Mouse (Mus musculus) hindbrain, postnatal 0 days (tissue): ENCODE measurements around the gene Farp1. TPM values are rescaled to one million over a fixed set of nuclear protein-coding genes. Genes with fewer than 3 reads are reported as not detected.

Experiments used
- ATAC-seq: fragments of 200-750 bp; cut with Nextera tagmentation; 2 replicates; pipeline ENCODE4 v1.8.0; 2017; ENCODE audit warnings: mild to moderate bottlenecking, moderate TSS enrichment, moderate library complexity
- DNase-seq: peaks from one replicate; pipeline ENCODE4 v3.0.0-alpha.2; 2015; ENCODE audit warnings: low spot score
- H3K27ac ChIP-seq: fragments of 300-500 bp; sonication (generic); 2 replicates; pipeline ENCODE4 v1.5.1; 2014; ENCODE audit warnings: mild to moderate bottlenecking
- H3K27me3 ChIP-seq: fragments of 300-500 bp; sonication (generic); 2 replicates; pipeline ENCODE4 v1.6.1; 2014; ENCODE audit warnings: low read length, mixed read lengths; ENCODE audit not compliant: insufficient read depth
- H3K36me3 ChIP-seq: fragments of 300-500 bp; sonication (generic); 2 replicates; pipeline ENCODE4 v1.6.1; 2014; ENCODE audit warnings: low read length, mixed read lengths; ENCODE audit not compliant: insufficient read depth
- H3K4me1 ChIP-seq: fragments of 300-500 bp; sonication (generic); 2 replicates; pipeline ENCODE4 v1.6.1; 2014; ENCODE audit warnings: antibody characterized with exemption, low read length, mixed read lengths; ENCODE audit not compliant: insufficient read depth
- H3K4me2 ChIP-seq: fragments of 300-500 bp; sonication (generic); 2 replicates; pipeline ENCODE4 v1.6.1; 2014; ENCODE audit warnings: low read depth, mild to moderate bottlenecking, low read length, moderate library complexity, mixed read lengths
- H3K4me3 ChIP-seq: fragments of 300-500 bp; sonication (generic); 2 replicates; pipeline ENCODE4 v1.5.1; 2014; ENCODE audit warnings: low read length
- H3K9ac ChIP-seq: fragments of 300-500 bp; sonication (generic); replicated peaks from 2 replicates; pipeline ENCODE4 v1.6.1; 2014; ENCODE audit warnings: mild to moderate bottlenecking, low read length, moderate library complexity, mixed read lengths
- H3K9me3 ChIP-seq: fragments of 300-500 bp; sonication (generic); 2 replicates; pipeline ENCODE4 v1.6.1; 2016; ENCODE audit warnings: low read length, mixed read lengths
- CTCF ChIP-seq: IDR thresholded peaks from 2 replicates; pipeline ENCODE4 v1.5.1; 2016; ENCODE audit warnings: antibody characterized with exemption, control low read depth, low read depth
- WGBS: fragments of 180-500 bp; shearing (Covaris S2); extraction: QIAGEN DNeasy Blood & Tissue Kit; methylation state at CpG from one replicate; pipeline ENCODE4 v1.1.7; 2014; 5-methylcytosine and 5-hydroxymethylcytosine counted together
- polyA plus RNA-seq: library from polyadenylated mRNA; unstranded; fragments of >200 nt; fragmentation: Nextera tagmentation; extraction: Ambion mirVana; gene quantifications from 2 replicates; pipeline ENCODE4 v1.2.1, GENCODE M21; 2015
- total RNA-seq: library from RNA; depleted of rRNA; stranded (reverse); fragments of >200 nt; gene quantifications from 2 replicates; pipeline ENCODE4 v1.2.3, GENCODE M21; 2014

The Farp1 gene
- total and polyA plus RNA-seq, 2 experiments from 2014 or later, result 31.7 to 99.0 TPM

DNA sequence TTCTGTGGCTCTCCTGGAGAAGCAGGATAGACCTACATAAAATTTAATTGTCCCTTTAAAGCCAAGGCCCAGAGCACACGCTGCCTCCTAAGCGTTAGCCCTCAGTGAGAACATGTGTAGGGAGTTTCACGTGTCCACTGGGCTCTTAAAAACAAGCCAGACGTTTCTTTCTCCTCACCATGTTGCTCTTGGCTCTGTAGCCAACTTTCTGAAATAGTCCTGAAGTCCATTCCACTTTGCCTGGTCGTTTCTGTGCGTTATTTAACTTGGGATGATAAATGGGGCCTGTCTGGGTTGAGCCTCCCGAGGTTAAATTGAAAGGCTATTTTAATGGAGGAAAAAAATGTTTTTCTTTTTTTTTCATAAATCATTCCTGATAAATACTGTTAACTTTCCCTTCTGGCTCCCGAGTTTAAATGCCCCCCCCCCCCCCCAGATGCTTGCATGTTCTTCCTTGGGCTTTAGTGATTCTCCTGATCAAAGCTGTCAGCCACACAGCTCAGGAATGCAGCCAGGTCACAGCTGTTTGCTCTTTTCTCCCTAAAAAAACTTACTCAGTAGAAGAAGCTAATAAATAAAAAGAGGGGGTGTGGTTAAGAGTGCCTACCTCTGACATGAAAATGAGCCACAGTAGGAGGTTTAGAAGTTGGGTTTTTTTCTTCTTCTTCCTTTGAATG lies 73.6 kb downstream of the Farp1 start:
- H3K27me3 ChIP-seq, result no peaks in the 10 kb centered on the region
- no peak overlapping the region for H3K9ac ChIP-seq
- WGBS, result 19% methylated on average over 8 of the region's 8 CpGs
- no peaks in the 10 kb centered on the region for H3K9me3 ChIP-seq
- TF ChIP-seq CTCF, result no peak
- ATAC-seq (no peak), DNase-seq (no peak)
- H3K27ac ChIP-seq, result peak overlapping the region; percentile 70
- H3K4me3 ChIP-seq, result no peak overlapping the region
- H3K4me1 ChIP-seq, result peaks cover 4% of the 10 kb centered on the region; the same call in 1 of the 2 replicates
- H3K36me3 ChIP-seq, result no peaks in the 10 kb centered on the region; the same call in 1 of the 2 replicates
- H3K4me2 ChIP-seq, result no peak overlapping the region

DNA sequence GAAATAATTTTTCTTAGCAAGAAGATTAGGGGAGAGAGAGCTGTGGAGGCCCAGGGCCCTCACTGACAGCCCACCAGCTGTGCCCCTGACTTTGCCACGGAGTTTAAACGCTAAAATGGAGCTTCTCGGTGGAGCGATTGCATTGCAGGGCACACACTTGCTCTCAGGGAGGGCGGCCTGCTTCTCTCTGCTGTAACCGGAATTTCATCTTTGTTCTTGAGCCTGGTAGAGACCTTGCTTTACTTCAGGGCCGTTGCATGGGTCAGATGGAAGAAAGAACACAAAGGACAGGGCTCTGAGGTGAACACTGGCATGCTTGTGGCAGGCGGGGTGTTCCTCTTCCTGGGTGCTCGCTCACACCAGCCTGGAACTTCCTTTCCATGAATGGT lies 74.1 kb downstream of the Farp1 start:
- no peaks in the 10 kb centered on the region for H3K36me3 ChIP-seq
- H3K9me3 ChIP-seq, result no peaks in the 10 kb centered on the region
- ATAC-seq (no peak), DNase-seq (no peak)
- WGBS, result 23% methylated on average over 9 of the region's 9 CpGs
- H3K27me3 ChIP-seq, result no peaks in the 10 kb centered on the region
- H3K4me3 ChIP-seq, result no peak overlapping the region
- peak overlapping the region; percentile 70 for H3K27ac ChIP-seq
- peaks cover 4% of the 10 kb centered on the region; the same call in 1 of the 2 replicates for H3K4me1 ChIP-seq
- no peak overlapping the region for H3K9ac ChIP-seq
- no peak for TF ChIP-seq CTCF
- no peak overlapping the region for H3K4me2 ChIP-seq

DNA sequence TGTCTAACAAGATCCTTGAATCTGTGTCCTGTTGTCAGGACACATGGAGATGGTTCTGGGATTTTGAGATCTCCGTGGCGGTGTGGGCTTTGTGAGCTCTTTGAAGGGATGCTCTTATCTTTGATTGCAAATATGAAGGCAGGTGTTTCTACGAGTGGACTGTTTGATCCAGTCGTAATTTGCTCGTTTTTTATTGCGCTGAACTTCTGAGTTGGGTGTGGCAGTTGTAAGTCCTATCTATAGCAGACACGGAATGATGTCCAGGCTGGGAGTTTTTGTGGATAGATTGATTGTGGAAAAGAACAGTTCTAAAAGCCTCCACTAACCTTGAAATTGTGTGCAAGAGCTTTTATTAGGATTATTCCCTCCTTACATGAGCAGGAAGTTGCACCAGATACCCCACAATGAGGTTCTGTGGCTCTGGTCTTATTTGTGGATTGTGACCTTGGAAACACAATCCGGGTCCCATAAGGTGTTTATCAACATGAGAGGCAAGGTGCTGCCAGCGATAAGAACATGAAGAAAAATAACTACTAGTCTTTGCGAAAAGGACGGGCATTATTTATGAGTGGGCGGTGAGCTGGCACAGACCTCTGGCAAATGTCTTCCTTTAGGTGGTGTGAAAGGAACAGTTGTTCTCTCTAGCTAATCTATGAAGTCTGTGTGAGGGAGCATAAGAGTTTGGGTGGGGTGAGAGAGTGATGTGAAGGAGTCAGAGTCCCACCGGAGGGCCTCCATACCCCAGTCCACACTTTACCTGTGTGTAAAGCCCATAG lies 75.7 kb downstream of the Farp1 start:
- TF ChIP-seq CTCF, result no peak
- no peaks in the 10 kb centered on the region for H3K27me3 ChIP-seq
- no peak overlapping the region for H3K27ac ChIP-seq
- no peak overlapping the region for H3K9ac ChIP-seq
- no peak overlapping the region for H3K4me3 ChIP-seq
- no peak for ATAC-seq
- peaks cover 5% of the 10 kb centered on the region; the same call in 1 of the 2 replicates for H3K36me3 ChIP-seq
- DNase-seq, result no peak
- peaks cover 4% of the 10 kb centered on the region; the same call in 1 of the 2 replicates for H3K4me1 ChIP-seq
- H3K4me2 ChIP-seq, result no peak overlapping the region
- no peaks in the 10 kb centered on the region for H3K9me3 ChIP-seq
- WGBS, result 88% methylated on average over 13 of the region's 13 CpGs

DNA sequence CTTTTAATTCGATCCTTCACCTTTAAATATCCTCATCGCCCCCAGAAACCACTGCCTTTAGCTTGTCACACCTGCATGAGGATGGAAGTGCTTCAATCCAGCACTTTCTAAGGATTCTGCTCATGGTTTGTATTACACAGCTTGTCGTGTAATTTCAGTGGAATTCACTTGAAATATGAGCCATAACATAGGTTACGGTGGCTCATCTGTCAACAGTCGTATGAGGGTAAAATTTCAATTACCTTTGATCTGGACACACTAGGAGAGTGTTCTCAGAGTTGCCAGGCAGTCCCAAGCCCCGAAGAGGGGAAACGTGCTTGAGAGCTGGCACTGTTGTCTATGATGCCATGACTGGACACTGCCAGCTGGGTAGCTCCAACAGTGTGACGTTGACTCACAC lies 77.1 kb downstream of the Farp1 start:
- no peak for ATAC-seq
- no peak for TF ChIP-seq CTCF
- no peaks in the 10 kb centered on the region for H3K9me3 ChIP-seq

DNA sequence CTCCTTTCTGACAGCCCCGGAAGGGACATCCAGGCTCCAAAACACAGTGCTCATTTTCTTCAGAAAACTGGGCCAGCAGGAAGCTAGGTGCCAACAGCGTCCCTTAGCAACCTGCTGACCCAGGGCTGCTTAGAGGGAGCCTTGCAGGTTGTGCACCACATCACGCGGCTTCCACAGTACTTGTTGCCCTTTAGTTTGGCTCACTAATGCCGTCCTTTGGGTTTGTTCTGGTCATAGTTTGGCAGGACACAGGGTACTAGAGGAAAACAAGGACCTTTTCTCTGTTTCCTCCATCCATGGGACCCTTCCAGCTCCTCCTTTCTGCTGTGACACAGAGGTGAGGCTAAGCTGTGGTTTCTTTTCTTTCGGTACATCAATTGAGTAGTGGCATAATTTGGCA lies 78.8 kb downstream of the Farp1 start:
- Histone ChIP-seq H3K36me3 (peaks cover 5% of the 10 kb centered on the region; the same call in 1 of the 2 replicates), H3K9ac (no peak overlapping the region), H3K4me3 (no peak overlapping the region), H3K27me3 (no peaks in the 10 kb centered on the region), H3K9me3 (no peaks in the 10 kb centered on the region), H3K4me2 (no peak overlapping the region), H3K4me1 (no peaks in the 10 kb centered on the region), H3K27ac (peak overlapping the region; percentile 51; the same call in 1 of the 2 replicates)
- peak; percentile 89 for ATAC-seq
- peak; percentile 59 for DNase-seq
- no peak for TF ChIP-seq CTCF
- WGBS, result 44% methylated on average over 6 of the region's 6 CpGs

More for the DNA sequence above, 77.1 kb downstream of the Farp1 start:
- H3K4me1 ChIP-seq, result peaks cover 4% of the 10 kb centered on the region; the same call in 1 of the 2 replicates
- 76% methylated on average over 8 of the region's 8 CpGs for WGBS
- H3K27ac ChIP-seq, result no peak overlapping the region
- H3K27me3 ChIP-seq, result no peaks in the 10 kb centered on the region
- DNase-seq, result no peak
- H3K4me2 ChIP-seq, result no peak overlapping the region
- no peak overlapping the region for H3K4me3 ChIP-seq
- peaks cover 5% of the 10 kb centered on the region; the same call in 1 of the 2 replicates for H3K36me3 ChIP-seq
- no peak overlapping the region for H3K9ac ChIP-seq

DNA sequence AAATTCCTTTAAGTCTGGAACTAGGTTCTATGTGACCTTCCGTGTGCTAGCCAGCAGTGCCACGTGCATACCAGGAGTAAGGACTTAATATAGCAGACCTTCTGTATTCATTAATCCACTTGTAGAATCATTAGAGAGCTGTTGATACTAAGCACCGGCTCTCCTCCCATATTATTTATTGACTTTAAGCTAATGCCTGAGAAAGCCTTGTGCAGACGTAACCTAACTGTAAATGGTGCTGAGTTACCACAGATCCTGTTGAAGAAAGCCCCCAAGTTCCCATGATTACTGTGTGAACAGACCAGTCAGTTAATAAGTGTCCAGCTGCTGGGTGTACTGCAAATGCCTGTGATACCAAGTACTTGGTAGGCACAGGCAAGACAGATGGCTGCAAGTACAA lies 81.7 kb downstream of the Farp1 start:
- TF ChIP-seq CTCF, result no peak
- Histone ChIP-seq H3K4me1 (peaks cover 2% of the 10 kb centered on the region; the same call in 1 of the 2 replicates), H3K9ac (no peak overlapping the region), H3K36me3 (peaks cover 5% of the 10 kb centered on the region; the same call in 1 of the 2 replicates), H3K9me3 (no peaks in the 10 kb centered on the region), H3K27ac (no peak overlapping the region), H3K4me3 (no peak overlapping the region), H3K4me2 (no peak overlapping the region), H3K27me3 (no peaks in the 10 kb centered on the region)
- no peak for ATAC-seq
- DNase-seq, result no peak
- 88% methylated on average over 4 of the region's 4 CpGs for WGBS
